9 mouse cellular contexts compared by ENCODE assay signal in genomic region chr4:126259063-126259462, GRCm38 (mm10). TPM values are rescaled to one million over a fixed set of nuclear protein-coding genes. Genes with fewer than 3 reads are reported as not detected.
DNase-seq lines count a peak whose midpoint lies in the region; ATAC-seq and TF ChIP-seq lines count a peak whose summit lies in the region.
"Had no signal": no experiment of that assay in that cellular context is flagged by ENCODE, and none has a peak within 500 bp of the region (broad histone marks: within the 10 kb centered on the region; RNA-seq: fewer than 3 reads in every experiment).

No protein-coding gene starts in this region.

- peak overlapping the region; percentile 5 for H3K9ac ChIP-seq in forebrain, embryonic 13.5 days
- no peak overlapping the region for H3K9ac ChIP-seq in forebrain, postnatal 0 days
- no peak overlapping the region for H3K9ac ChIP-seq in limb, embryonic 15.5 days

- H3K4me1 ChIP-seq in forebrain, embryonic 13.5 days: peaks cover 54% of the 10 kb centered on the region
- H3K4me1 ChIP-seq in forebrain, postnatal 0 days (ENCODE audit: insufficient read depth): peaks cover 21% of the 10 kb centered on the region
- H3K4me1 ChIP-seq in limb, embryonic 15.5 days: peaks cover 65% of the 10 kb centered on the region

- no peak overlapping the region for H3K4me2 ChIP-seq in forebrain, embryonic 13.5 days
- H3K4me2 ChIP-seq in forebrain, postnatal 0 days (ENCODE audit: low read depth): no peak overlapping the region
- peak overlapping the region; percentile 40 for H3K4me2 ChIP-seq in limb, embryonic 15.5 days

- no peak for TF ChIP-seq CTCF in forebrain, postnatal 0 days (IDR thresholded peaks at IDR 0.05; ENCODE audit: low read depth)

- 36% methylated on average over 3 of the region's 3 CpGs for WGBS in forebrain, embryonic 13.5 days
- WGBS in forebrain, postnatal 0 days: 40% methylated on average over 3 of the region's 3 CpGs
- WGBS in limb, embryonic 15.5 days: 22% methylated on average over 3 of the region's 3 CpGs

- no peak for ATAC-seq in forebrain, embryonic 13.5 days
- ATAC-seq in forebrain, postnatal 0 days: no peak
- no peak for ATAC-seq in limb, embryonic 15.5 days (ENCODE audit: insufficient number of reproducible peaks, low FRiP score, low TSS enrichment, low read depth)

- H3K9me3 ChIP-seq in forebrain, embryonic 13.5 days (replicated peaks): no peaks in the 10 kb centered on the region
- no peaks in the 10 kb centered on the region for H3K9me3 ChIP-seq in forebrain, postnatal 0 days (ENCODE audit: low read length)
- no peaks in the 10 kb centered on the region for H3K9me3 ChIP-seq in limb, embryonic 15.5 days

- no peak overlapping the region for H3K27ac ChIP-seq in forebrain, embryonic 13.5 days
- no peak overlapping the region for H3K27ac ChIP-seq in forebrain, postnatal 0 days (ENCODE audit: low read depth, low read length)
- H3K27ac ChIP-seq in limb, embryonic 15.5 days: peak overlapping the region; percentile 92

- no peak overlapping the region for H3K4me3 ChIP-seq in forebrain, embryonic 13.5 days
- no peak overlapping the region for H3K4me3 ChIP-seq in forebrain, postnatal 0 days (ENCODE audit: low read depth, low read length)
- no peak overlapping the region for H3K4me3 ChIP-seq in limb, embryonic 15.5 days

- H3K27me3 ChIP-seq in forebrain, embryonic 13.5 days: peaks cover 3% of the 10 kb centered on the region; the same call in 1 of the 2 replicates
- H3K27me3 ChIP-seq in forebrain, postnatal 0 days (ENCODE audit: insufficient read depth, low read length): no peaks in the 10 kb centered on the region; the same call in 1 of the 2 replicates
- no peaks in the 10 kb centered on the region for H3K27me3 ChIP-seq in limb, embryonic 15.5 days
- no peaks in the 10 kb centered on the region for H3K27me3 ChIP-seq in splenic B cell, adult 2 months (ENCODE audit: control insufficient read depth, insufficient read depth, low read length, poor library complexity, severe bottlenecking)
- H3K27me3 ChIP-seq: Patski had no signal

- DNase-seq in forebrain, postnatal 0 days: no peak
- peak; percentile 70 for DNase-seq in NIH3T3 (ENCODE audit: low read depth)
- DNase-seq in heart, adult 9 months (ENCODE audit: low spot score in 2 of 2): peak; percentile 61 to 70
- DNase-seq in splenic B cell, adult 2 months (ENCODE audit: low read depth, low spot score): peak; percentile 26
- no peak for DNase-seq in left cerebral cortex, adult 8-10 months (ENCODE audit: low spot score in 2 of 2)
- DNase-seq in c-Kit-positive CD71-positive TER-119-positive erythroid progenitor cells, embryonic 14.5 days (ENCODE audit: low spot score): no peak

- H3K36me3 ChIP-seq in forebrain, embryonic 13.5 days (ENCODE audit: poor library complexity, severe bottlenecking): no peaks in the 10 kb centered on the region
- H3K36me3 ChIP-seq in forebrain, postnatal 0 days (ENCODE audit: insufficient read depth): no peaks in the 10 kb centered on the region
- no peaks in the 10 kb centered on the region for H3K36me3 ChIP-seq in limb, embryonic 15.5 days
- no peaks in the 10 kb centered on the region for H3K36me3 ChIP-seq in splenic B cell, adult 2 months (ENCODE audit: control insufficient read depth, insufficient read depth, low read length, poor library complexity, severe bottlenecking)

RNA-seq across cellular contexts. Expression of gene Map7d1, which starts 2.9 kb away (rescaled TPM):
- 53.5 and 58.2 TPM in 2 replicates for polyA plus RNA-seq in forebrain, embryonic 13.5 days (2015; fragmentation: Nextera tagmentation; extraction: Ambion mirVana)
- 105 and 115 TPM in 2 replicates for total RNA-seq in forebrain, postnatal 0 days (2014; rRNA removed)
- 63.6 and 71.1 TPM in 2 replicates for polyA plus RNA-seq in forebrain, postnatal 0 days (2015; fragmentation: Nextera tagmentation; extraction: Ambion mirVana)
- 46.5 and 50.3 TPM in 2 replicates for polyA plus RNA-seq in limb, embryonic 15.5 days (2015; fragmentation: Nextera tagmentation; extraction: Ambion mirVana)
- 100 to 1,000 TPM; 224 to 273 (median 253) TPM for total RNA-seq in left cerebral cortex, adult 8-10 months (2022)

RNA-seq across cellular contexts. Expression of gene Trappc3, which starts 3.1 kb away (rescaled TPM):
- polyA plus RNA-seq in forebrain, embryonic 13.5 days (2015; fragmentation: Nextera tagmentation; extraction: Ambion mirVana): 141 and 143 TPM in 2 replicates
- 143 TPM in 2 replicates for total RNA-seq in forebrain, postnatal 0 days (2014; rRNA removed)
- 199 and 202 TPM in 2 replicates for polyA plus RNA-seq in forebrain, postnatal 0 days (2015; fragmentation: Nextera tagmentation; extraction: Ambion mirVana)
- 120 and 128 TPM in 2 replicates for polyA plus RNA-seq in limb, embryonic 15.5 days (2015; fragmentation: Nextera tagmentation; extraction: Ambion mirVana)
- total RNA-seq in left cerebral cortex, adult 8-10 months (2022): 10 to 100 TPM; 86.2 to 93.4 (median 89.3) TPM

RNA-seq across cellular contexts. Expression of gene Col8a2, which starts 27.5 kb away (rescaled TPM):
- 0.96 and 1.4 TPM in 2 replicates for polyA plus RNA-seq in forebrain, embryonic 13.5 days (2015; fragmentation: Nextera tagmentation; extraction: Ambion mirVana)
- total RNA-seq in forebrain, postnatal 0 days (2014; rRNA removed): 6.5 and 11.6 TPM in 2 replicates
- polyA plus RNA-seq in forebrain, postnatal 0 days (2015; fragmentation: Nextera tagmentation; extraction: Ambion mirVana): 2.5 and 3.0 TPM in 2 replicates
- polyA plus RNA-seq in limb, embryonic 15.5 days (2015; fragmentation: Nextera tagmentation; extraction: Ambion mirVana): 71.2 and 79.7 TPM in 2 replicates
- 1 to 10 TPM; 1.9 to 4.0 (median 2.5) TPM for total RNA-seq in left cerebral cortex, adult 8-10 months (2022)

RNA-seq across cellular contexts. Expression of gene Thrap3, which starts 56.5 kb away (rescaled TPM):
- 194 and 202 TPM in 2 replicates for polyA plus RNA-seq in forebrain, embryonic 13.5 days (2015; fragmentation: Nextera tagmentation; extraction: Ambion mirVana)
- total RNA-seq in forebrain, postnatal 0 days (2014; rRNA removed): 113 and 165 TPM in 2 replicates
- 92.4 and 111 TPM in 2 replicates for polyA plus RNA-seq in forebrain, postnatal 0 days (2015; fragmentation: Nextera tagmentation; extraction: Ambion mirVana)
- 183 and 198 TPM in 2 replicates for polyA plus RNA-seq in limb, embryonic 15.5 days (2015; fragmentation: Nextera tagmentation; extraction: Ambion mirVana)
- 100 to 1,000 TPM; 127 to 151 (median 148) TPM for total RNA-seq in left cerebral cortex, adult 8-10 months (2022)

Comparison
In these comparisons a context has a peak if more than half of its experiments do, and no peak if none do; other contexts are left out.
1. DNase-seq: peak in NIH3T3 (single experiment), heart, adult 9 months (2 of 2) and splenic B cell, adult 2 months (single experiment); none in forebrain, postnatal 0 days (single experiment), left cerebral cortex, adult 8-10 months (0 of 2) and c-Kit-positive CD71-positive TER-119-positive erythroid progenitor cells, embryonic 14.5 days (single experiment).
2. RNA of gene Col8a2, which starts 27.5 kb away (polyA plus RNA-seq): 71.2 to 79.7 TPM in limb, embryonic 15.5 days; 2.5 to 3.0 TPM in forebrain, postnatal 0 days and 0.96 to 1.4 TPM in forebrain, embryonic 13.5 days; every median in the first group is over 10 times any median in the second.